Mouse (Mus musculus): ENCODE measurements around the gene Clk1.

- TF ChIP-seq CTCF (IDR thresholded peaks at IDR 0.05; ENCODE audit: low read depth): no peak
- no peak for TF ChIP-seq EP300 (optimal IDR thresholded peaks at IDR 0.05)
Observed at GRCm38 (mm10) chr1:58448396-58448795, 24.5 kb upstream of the Clk1 start.
